Comparison of ENCODE assay signal across 8 mouse cellular contexts in genomic region chr12:78862254-78862730, GRCm38 (mm10). TPM values are rescaled to one million over a fixed set of nuclear protein-coding genes. Genes with fewer than 3 reads are reported as not detected.
A peak's percentile ranks its signal among the peaks of the same experiment; 100 is the strongest.
DNase-seq lines count a peak whose midpoint lies in the region; ATAC-seq and TF ChIP-seq lines count a peak whose summit lies in the region.

No protein-coding gene starts in this region.

- 0% methylated on average over 22 of the region's 22 CpGs for WGBS in heart, postnatal 0 days
- WGBS in hindbrain, embryonic 14.5 days, result under 1% methylated on average over 22 of the region's 22 CpGs
- WGBS in midbrain, embryonic 12.5 days, result under 1% methylated on average over 16 of the region's 22 CpGs

- H3K36me3 ChIP-seq in heart, postnatal 0 days (replicated peaks; ENCODE audit: control insufficient read depth, insufficient read depth, low read length), result peaks cover 5% of the 10 kb centered on the region
- H3K36me3 ChIP-seq in hindbrain, embryonic 14.5 days (replicated peaks; ENCODE audit: control insufficient read depth, insufficient read depth), result peaks cover 13% of the 10 kb centered on the region
- H3K36me3 ChIP-seq in midbrain, embryonic 12.5 days, result peaks cover 8% of the 10 kb centered on the region

- H3K4me2 ChIP-seq in heart, postnatal 0 days (ENCODE audit: low read depth, low read length), result peak overlapping the region; percentile 88
- peak overlapping the region; percentile 75 for H3K4me2 ChIP-seq in hindbrain, embryonic 14.5 days (replicated peaks)
- peak overlapping the region; percentile 64 for H3K4me2 ChIP-seq in midbrain, embryonic 12.5 days (replicated peaks)

- peak overlapping the region; percentile 93 for H3K27ac ChIP-seq in heart, postnatal 0 days (ENCODE audit: low read depth)
- peak overlapping the region; percentile 85 for H3K27ac ChIP-seq in hindbrain, embryonic 14.5 days
- peak overlapping the region; percentile 87 for H3K27ac ChIP-seq in midbrain, embryonic 12.5 days (replicated peaks)

- no peak for DNase-seq in heart, postnatal 0 days (ENCODE audit: low spot score)
- no peak for DNase-seq in heart, adult 18-20 months
- peak; percentile 1 for DNase-seq in brain, embryonic 14.5 days (ENCODE audit: low read depth)
- DNase-seq in hindbrain, embryonic 14.5 days (ENCODE audit: low spot score), result no peak
- DNase-seq in adrenal gland, postnatal 36 days, result no peak
- DNase-seq in adrenal gland, postnatal 25 days, result no peak
- no peak for DNase-seq in right cerebral cortex, postnatal 10 days (ENCODE audit: low spot score in 2 of 2)

- H3K9me3 ChIP-seq in heart, postnatal 0 days (replicated peaks; ENCODE audit: control insufficient read depth, low read length), result no peaks in the 10 kb centered on the region
- H3K9me3 ChIP-seq in hindbrain, embryonic 14.5 days (ENCODE audit: control insufficient read depth, low read length), result no peaks in the 10 kb centered on the region
- no peaks in the 10 kb centered on the region for H3K9me3 ChIP-seq in midbrain, embryonic 12.5 days

- peak; percentile 31 for ATAC-seq in heart, postnatal 0 days (ENCODE audit: insufficient read depth, low read depth)
- ATAC-seq in hindbrain, embryonic 14.5 days (ENCODE audit: low FRiP score), result no peak
- no peak for ATAC-seq in midbrain, embryonic 12.5 days (ENCODE audit: low FRiP score, low read depth)

- H3K27me3 ChIP-seq in heart, postnatal 0 days (ENCODE audit: control insufficient read depth, insufficient read depth, low read length), result no peaks in the 10 kb centered on the region
- H3K27me3 ChIP-seq in hindbrain, embryonic 14.5 days (ENCODE audit: control insufficient read depth, insufficient read depth, low read length), result no peaks in the 10 kb centered on the region
- no peaks in the 10 kb centered on the region for H3K27me3 ChIP-seq in midbrain, embryonic 12.5 days

- TF ChIP-seq EP300 in heart, postnatal 0 days (IDR thresholded peaks at IDR 0.05; ENCODE audit: low read depth), result no peak

- H3K9ac ChIP-seq in heart, postnatal 0 days (replicated peaks; ENCODE audit: low read depth, low read length), result peak overlapping the region; percentile 92
- H3K9ac ChIP-seq in hindbrain, embryonic 14.5 days, result peak overlapping the region; percentile 76
- H3K9ac ChIP-seq in midbrain, embryonic 12.5 days (replicated peaks), result peak overlapping the region; percentile 87

- no peak for TF ChIP-seq POLR2A in brain, embryonic 14.5 days (IDR thresholded peaks at IDR 0.05; ENCODE audit: borderline replicate concordance, extremely low read depth, insufficient read depth, insufficient read length, poor library complexity, severe bottlenecking)

- peak overlapping the region; percentile 91 for H3K4me3 ChIP-seq in heart, postnatal 0 days (ENCODE audit: low read depth, low read length)
- H3K4me3 ChIP-seq in hindbrain, embryonic 14.5 days (replicated peaks; ENCODE audit: low read length), result peak overlapping the region; percentile 70
- peak overlapping the region; percentile 86 for H3K4me3 ChIP-seq in midbrain, embryonic 12.5 days

- no peak for TF ChIP-seq CTCF in heart, postnatal 0 days (IDR thresholded peaks at IDR 0.05; ENCODE audit: low read depth)
- no peak for TF ChIP-seq CTCF in brain, embryonic 14.5 days (IDR thresholded peaks at IDR 0.05; ENCODE audit: borderline replicate concordance, extremely low read depth, insufficient read depth, insufficient read length)

- peaks cover 22% of the 10 kb centered on the region for H3K4me1 ChIP-seq in heart, postnatal 0 days (ENCODE audit: control insufficient read depth, insufficient read depth)
- H3K4me1 ChIP-seq in hindbrain, embryonic 14.5 days (replicated peaks; ENCODE audit: control insufficient read depth, insufficient read depth, low read length), result peaks cover 25% of the 10 kb centered on the region
- peaks cover 23% of the 10 kb centered on the region for H3K4me1 ChIP-seq in midbrain, embryonic 12.5 days

RNA-seq across cellular contexts. Expression of gene Eif2s1, which starts 0.7 kb away (rescaled TPM):
- 37.7 and 53.4 TPM in 2 replicates for total RNA-seq in heart, postnatal 0 days (2014; rRNA removed; ENCODE audit: low replicate concordance)
- polyA plus RNA-seq in heart, postnatal 0 days (2015; fragmentation: Nextera tagmentation; extraction: Ambion mirVana), result 101 and 103 TPM in 2 replicates
- total RNA-seq in heart, adult 18-20 months (2021), result 10 to 100 TPM; 48.4 to 54.6 TPM
- 48.4 and 50.7 TPM in 2 replicates for polyA plus RNA-seq in brain, embryonic 14.5 days (2012; rRNA removed)
- polyA plus RNA-seq in hindbrain, embryonic 14.5 days (2014; fragmentation: Nextera tagmentation; extraction: Ambion mirVana), result 141 and 153 TPM in 2 replicates
- 183 and 186 TPM in 2 replicates for polyA plus RNA-seq in midbrain, embryonic 12.5 days (2016; fragmentation: Nextera tagmentation; extraction: Ambion mirVana)
- total RNA-seq in adrenal gland, postnatal 36 days (2021), result 10 to 100 TPM; 94.9 to 96.6 TPM
- total RNA-seq in adrenal gland, postnatal 25 days (2021), result 88.3 and 95.0 TPM in 2 replicates

RNA-seq across cellular contexts. Expression of gene Atp6v1d, which starts 0.9 kb away (rescaled TPM):
- 41.0 and 42.9 TPM in 2 replicates for total RNA-seq in heart, postnatal 0 days (2014; rRNA removed; ENCODE audit: low replicate concordance)
- polyA plus RNA-seq in heart, postnatal 0 days (2015; fragmentation: Nextera tagmentation; extraction: Ambion mirVana), result 109 and 127 TPM in 2 replicates
- total RNA-seq in heart, adult 18-20 months (2021), result 10 to 100 TPM; 82.5 to 86.7 TPM
- 75.5 and 78.7 TPM in 2 replicates for polyA plus RNA-seq in brain, embryonic 14.5 days (2012; rRNA removed)
- polyA plus RNA-seq in hindbrain, embryonic 14.5 days (2014; fragmentation: Nextera tagmentation; extraction: Ambion mirVana), result 128 and 135 TPM in 2 replicates
- 88.9 and 98.0 TPM in 2 replicates for polyA plus RNA-seq in midbrain, embryonic 12.5 days (2016; fragmentation: Nextera tagmentation; extraction: Ambion mirVana)
- total RNA-seq in adrenal gland, postnatal 36 days (2021), result 10 to 100 TPM; 77.4 to 78.9 TPM
- total RNA-seq in adrenal gland, postnatal 25 days (2021), result 71.8 and 76.4 TPM in 2 replicates

RNA-seq across cellular contexts. Expression of gene Plek2, which starts 44.5 kb away (rescaled TPM):
- 2.2 and 3.2 TPM in 2 replicates for total RNA-seq in heart, postnatal 0 days (2014; rRNA removed; ENCODE audit: low replicate concordance)
- 0.70 and 0.75 TPM in 2 replicates for polyA plus RNA-seq in heart, postnatal 0 days (2015; fragmentation: Nextera tagmentation; extraction: Ambion mirVana)
- under 1 TPM; 0.17 to 0.46 TPM for total RNA-seq in heart, adult 18-20 months (2021)
- 0.53 and 0.62 TPM in 2 replicates for polyA plus RNA-seq in brain, embryonic 14.5 days (2012; rRNA removed)
- 1.8 TPM in 2 replicates for polyA plus RNA-seq in hindbrain, embryonic 14.5 days (2014; fragmentation: Nextera tagmentation; extraction: Ambion mirVana)
- polyA plus RNA-seq in midbrain, embryonic 12.5 days (2016; fragmentation: Nextera tagmentation; extraction: Ambion mirVana), result 1.4 and 2.3 TPM in 2 replicates
- total RNA-seq in adrenal gland, postnatal 36 days (2021), result under 1 TPM in 1 of 2 experiments, not detected in 1; 0.16 TPM
- total RNA-seq in adrenal gland, postnatal 25 days (2021), result not detected in 2 replicates
